Mouse (Mus musculus) heart, adult 9 months (tissue): ENCODE data around the gene Hnf1b.

Experiments used
- DNase-seq, 2 experiments: peaks; one replicate each; pipeline ENCODE4 v3.0.0; 2022; ENCODE audit warnings: low spot score in 2 of 2

Gene Hnf1b

DNA sequence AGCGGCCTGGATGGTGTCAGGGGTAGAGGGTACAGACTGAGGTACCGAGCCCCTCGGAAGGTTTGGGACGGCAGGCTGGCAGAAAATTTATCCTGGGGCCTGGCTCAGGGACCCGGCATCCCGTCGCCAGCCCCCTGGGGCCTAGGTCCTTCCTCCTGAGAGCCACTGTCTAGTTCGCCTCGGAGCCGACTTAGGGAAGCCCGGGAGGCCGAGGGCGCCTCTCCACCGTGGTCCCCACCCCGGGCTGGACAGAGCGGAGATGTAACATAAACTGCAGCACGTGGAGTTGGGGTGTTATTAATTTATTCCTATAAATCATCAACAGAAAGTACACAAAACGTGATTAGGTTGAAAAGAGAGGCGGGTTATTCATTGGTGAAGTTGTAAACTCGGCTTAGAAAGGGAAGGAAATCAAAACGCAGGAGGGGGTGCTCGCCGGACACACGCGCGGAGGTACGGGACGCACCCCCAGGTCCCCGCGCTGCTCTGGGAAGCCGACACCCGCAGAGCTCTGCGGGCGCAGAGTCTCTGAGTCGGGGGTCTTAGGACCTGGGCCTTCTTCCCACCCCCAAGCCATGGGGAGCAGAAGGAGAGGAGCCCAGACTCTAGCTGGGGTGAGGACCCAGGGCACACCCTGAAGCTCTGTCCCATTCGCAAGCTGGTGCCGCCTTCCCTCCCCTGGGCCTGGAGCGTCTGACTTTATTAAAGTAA lies 2.8 kb downstream of the Hnf1b start:
- no peak for DNase-seq

DNA sequence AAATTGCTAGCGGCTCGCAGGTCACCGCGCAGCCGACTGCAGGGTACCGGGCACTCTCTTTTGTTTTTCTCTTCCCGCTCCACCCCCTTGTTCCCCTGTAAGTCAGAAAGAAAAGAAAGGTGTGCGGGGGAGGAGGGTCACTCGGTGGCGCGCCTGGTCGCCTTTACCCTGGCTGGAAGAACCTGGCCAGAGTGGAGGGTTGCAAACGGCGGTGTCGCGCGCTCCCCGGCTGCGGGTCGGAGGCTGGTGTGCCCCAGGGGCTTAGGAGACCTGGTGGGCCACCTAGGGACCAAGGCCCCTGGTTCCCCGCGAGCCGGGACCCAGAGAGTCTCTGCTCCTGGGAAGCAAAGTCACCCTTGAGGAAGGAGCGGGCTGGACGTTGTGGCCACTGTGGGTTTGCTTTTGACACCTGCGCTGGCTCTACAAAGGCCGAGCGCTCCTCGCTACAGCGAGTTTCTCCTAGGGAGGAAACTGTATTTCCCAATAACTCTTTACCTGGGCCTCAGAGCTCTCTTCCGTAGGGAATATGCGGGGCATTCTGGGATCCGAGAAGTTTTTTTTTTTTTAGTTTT lies 3.4 kb downstream of the Hnf1b start:
- DNase-seq: no peak

- DNase-seq: no peak
Observed at GRCm38 (mm10) chr11:83854091-83854490, 4.2 kb downstream of the Hnf1b start.

DNA sequence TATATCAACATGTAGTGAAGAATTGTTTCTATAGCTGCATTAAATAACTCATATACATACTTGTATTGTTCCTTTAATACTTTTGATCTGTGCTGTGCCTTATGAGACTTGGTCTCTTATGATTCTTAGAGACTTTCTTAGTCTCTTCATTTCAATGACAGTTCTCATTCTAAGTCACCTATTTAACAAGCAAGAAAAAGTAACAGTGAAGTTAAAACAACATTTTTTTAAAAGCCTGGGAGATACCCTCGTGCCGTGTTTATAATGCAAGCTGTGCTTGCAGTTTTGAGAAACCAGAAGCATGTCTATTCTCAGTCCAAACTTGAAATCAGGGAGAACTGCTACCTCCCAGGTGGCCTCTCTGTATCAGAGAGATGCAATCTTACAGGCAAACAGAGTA lies 4.8 kb downstream of the Hnf1b start:
- DNase-seq: no peak

DNA sequence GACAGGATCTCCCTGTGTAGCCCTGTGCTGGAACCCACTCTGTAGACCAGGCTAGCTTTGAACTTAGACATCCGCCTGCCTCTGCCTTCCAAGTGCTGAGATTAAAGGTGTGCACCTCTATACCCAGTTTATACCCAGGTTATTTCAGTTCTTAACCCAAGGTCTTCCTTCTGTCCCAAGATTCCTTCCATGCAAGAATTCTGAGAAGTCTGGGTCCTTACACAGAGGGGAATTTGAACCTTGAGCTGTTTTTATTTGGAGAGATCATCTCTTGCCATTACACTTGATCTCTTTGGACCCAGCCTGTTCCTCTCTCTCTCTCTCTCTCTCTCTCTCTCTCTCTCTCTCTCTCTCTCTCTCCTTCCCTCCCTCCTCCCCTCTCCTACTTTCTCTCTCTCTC lies 7.4 kb downstream of the Hnf1b start:
- no peak for DNase-seq

GRCm38 (mm10) chr11:83865286-83865685 lies 15.4 kb downstream of the Hnf1b start:
- DNase-seq: no peak

DNA sequence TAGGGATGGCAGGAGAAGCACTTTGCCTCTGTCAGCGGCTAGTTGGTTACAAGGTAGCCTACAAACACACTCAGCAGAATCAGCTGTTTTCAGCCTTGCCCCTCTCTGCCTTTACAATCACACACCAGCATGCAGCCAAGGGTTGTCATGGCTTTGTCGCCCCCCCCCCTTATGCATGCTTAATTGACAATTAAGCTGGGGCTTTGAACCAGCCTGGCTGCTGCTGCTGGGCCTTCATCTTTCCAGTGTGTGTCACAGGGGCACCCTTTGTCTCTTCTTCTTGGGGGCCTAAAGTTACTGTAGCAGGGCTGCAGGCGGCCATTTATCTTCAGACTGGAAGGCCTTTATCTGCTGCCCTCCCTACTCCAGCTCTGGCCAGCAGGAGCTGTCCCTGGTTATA lies 17.7 kb downstream of the Hnf1b start:
- no peak for DNase-seq

DNA sequence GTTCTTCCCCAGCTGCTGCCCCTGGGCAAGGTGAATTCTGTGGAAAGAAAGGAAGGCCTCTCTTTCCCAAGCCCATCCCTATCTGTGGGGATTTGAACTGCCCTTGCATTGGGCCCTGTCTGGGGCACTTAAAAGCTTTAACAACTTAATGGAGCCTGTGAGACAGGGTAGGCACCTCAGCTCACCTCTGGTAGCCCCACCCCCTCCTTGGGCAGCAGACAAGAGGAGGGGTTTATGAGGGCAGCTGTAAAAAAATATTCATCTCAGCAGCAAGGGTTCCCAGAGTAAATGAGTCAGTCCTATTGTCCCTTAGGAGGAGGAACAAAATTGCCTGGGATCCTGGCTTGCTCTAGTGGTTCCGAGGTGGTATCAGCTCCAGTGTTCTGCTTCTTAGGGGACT lies 19.3 kb downstream of the Hnf1b start:
- DNase-seq: no peak

DNA sequence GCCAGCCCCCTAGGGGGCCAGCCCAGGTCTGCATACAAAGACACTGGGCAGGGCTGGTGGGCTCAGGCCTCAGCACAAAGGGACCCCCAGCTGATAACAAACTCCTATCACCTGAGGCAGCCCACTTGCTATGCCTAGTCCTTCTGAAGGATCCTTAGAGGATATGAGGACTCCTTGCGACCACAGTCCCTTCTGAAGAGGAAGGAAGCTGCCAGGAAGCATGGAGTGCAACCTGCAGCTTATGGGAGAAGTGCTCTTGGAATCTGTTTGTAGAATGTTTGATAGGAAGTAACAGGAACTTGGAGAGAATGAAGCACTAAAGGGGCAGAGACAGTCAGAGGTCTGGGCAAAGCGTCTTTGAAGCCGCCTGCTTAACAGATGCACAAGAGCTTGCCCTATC lies 19.8 kb downstream of the Hnf1b start:
- DNase-seq: no peak

- DNase-seq: no peak
Observed at GRCm38 (mm10) chr11:83871780-83872554, 22.1 kb downstream of the Hnf1b start.

DNA sequence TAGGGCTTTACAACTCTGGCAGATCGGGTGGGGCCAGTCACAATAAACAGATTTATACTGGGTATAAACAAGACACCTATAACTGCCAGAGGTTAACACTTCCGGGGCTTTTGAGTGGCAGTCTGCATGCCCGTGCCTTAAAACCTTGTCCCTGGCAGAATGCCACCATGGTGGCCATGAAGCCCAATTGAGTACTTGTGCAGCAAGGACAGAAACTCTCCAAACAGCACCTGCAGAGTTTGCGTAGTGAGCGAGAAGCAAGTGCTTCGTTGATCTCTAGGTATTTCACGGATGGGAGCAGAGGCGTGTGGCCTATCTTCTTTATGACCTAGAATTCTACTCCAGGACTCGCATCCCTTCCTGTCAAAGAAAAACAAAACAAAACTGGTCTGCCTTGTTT lies 23.6 kb downstream of the Hnf1b start:
- no peak for DNase-seq

DNA sequence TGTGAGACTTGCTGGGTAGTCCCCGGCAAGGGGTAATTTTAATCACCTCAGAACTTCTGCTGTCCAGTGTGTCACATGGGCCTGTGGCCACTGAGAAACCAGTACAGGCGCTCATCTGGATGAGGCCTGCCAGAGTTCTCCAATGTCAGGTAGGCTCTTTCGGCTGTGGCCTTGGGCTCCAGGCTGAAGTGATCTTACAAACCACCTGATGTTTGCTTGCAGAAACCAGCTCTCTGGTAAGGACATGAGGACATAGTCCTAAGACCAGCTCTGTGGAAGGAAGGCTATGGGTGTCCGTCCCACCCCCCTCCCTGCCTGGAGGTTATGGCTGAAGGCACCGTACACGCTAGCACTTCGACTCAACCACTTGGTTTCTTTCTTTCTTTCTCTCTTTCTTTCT lies 26.8 kb downstream of the Hnf1b start:
- no peak for DNase-seq

- no peak for DNase-seq
Observed at GRCm38 (mm10) chr11:83877765-83878164, 27.9 kb downstream of the Hnf1b start.

GRCm38 (mm10) chr11:83878417-83878952 lies 28.6 kb downstream of the Hnf1b start:
- no peak for DNase-seq

- no peak for DNase-seq
Observed at GRCm38 (mm10) chr11:83879130-83879529, 29.3 kb downstream of the Hnf1b start.

DNA sequence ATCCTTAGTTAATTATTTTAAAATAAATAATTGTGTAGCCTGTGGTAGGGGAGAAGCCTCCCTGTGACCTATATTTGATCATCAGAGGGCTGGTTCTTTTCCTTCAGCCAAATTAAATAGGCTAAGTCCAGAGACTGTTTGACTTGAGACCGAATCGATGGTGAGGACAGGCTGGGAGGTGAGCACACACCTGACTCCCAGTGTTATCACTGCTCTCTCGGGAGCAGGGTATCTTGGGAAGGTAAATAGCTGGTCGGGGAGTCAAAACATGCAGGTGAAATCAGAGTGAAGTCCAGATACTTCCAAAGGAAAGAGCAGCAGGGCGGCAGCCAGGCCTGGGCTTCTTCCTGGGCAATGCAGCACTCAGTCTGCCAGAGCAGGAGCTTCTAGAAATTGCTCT lies 31.6 kb downstream of the Hnf1b start:
- no peak for DNase-seq

DNA sequence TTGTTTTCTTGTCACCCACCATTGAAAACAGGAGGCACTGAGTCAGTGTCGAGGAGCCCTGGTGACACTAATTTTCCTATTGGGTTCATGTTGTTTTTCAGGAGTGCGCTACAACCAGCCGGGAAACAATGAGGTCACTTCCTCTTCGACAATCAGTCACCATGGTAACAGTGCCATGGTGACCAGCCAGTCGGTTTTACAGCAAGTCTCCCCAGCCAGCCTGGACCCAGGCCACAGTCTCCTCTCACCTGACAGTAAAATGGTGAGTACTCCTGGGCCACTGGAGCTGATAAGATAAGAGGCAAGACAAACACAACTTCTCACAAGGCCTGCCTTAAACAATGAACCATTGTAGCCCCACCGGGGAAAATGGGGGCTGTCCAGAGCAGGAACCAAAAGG lies 32.7 kb downstream of the Hnf1b start:
- DNase-seq: no peak

- DNase-seq: no peak
Observed at GRCm38 (mm10) chr11:83883074-83883473, 33.2 kb downstream of the Hnf1b start.

DNA sequence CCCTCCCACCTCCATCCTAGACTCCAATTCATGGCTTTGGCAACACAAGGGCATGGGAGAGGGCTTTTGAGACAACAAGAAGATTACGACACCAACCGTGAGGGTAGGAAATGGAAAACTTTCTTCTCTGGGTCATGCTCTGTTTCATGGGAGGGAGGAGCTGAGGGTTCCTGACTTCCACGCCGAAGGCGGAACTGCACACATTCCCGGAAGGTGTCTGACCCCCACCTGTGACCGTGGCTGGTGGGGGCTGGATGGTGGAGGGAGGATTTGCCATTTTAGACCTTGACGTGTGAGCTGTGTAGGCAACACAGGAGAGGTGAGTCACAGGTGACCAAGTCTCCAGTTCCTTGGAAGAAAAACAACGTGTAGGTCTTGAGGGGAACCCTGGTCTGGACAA lies 33.9 kb downstream of the Hnf1b start:
- DNase-seq: no peak

DNA sequence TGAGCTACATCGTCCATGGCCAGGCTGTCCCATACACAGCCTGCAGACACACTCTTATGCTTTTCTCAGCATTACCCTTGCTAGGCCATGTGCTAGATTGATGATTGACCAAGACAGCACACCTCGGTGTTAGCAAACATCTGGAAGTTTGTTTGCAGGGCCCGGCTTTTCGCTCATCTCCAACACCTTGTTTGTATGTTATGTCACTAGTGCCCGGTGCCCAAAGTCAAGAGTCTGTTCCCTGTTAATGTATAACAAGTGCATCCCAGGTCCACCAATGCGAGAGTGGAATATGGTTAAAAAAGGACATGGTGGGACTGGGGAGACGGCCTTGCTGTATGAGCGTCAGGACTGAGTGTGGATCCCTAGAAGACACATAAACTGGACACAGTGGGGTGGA lies 35.3 kb downstream of the Hnf1b start:
- no peak for DNase-seq

- no peak for DNase-seq
Observed at GRCm38 (mm10) chr11:83886746-83887145, 36.9 kb downstream of the Hnf1b start.

GRCm38 (mm10) chr11:83891366-83891765 lies 41.5 kb downstream of the Hnf1b start:
- DNase-seq: no peak

GRCm38 (mm10) chr11:83893325-83893724 lies 43.5 kb downstream of the Hnf1b start:
- DNase-seq: no peak
